Mouse (Mus musculus) stomach, postnatal 0 days (tissue): ENCODE measurements around the gene Lpin2.

Experiments used
- CTCF ChIP-seq: IDR thresholded peaks from 2 replicates; pipeline ENCODE4 v1.5.1; 2016; ENCODE audit warnings: antibody characterized with exemption, low read depth, mild to moderate bottlenecking, moderate library complexity
- EP300 ChIP-seq: optimal IDR thresholded peaks from 2 replicates; pipeline ENCODE3; 2016; ENCODE audit warnings: antibody characterized with exemption

DNA sequence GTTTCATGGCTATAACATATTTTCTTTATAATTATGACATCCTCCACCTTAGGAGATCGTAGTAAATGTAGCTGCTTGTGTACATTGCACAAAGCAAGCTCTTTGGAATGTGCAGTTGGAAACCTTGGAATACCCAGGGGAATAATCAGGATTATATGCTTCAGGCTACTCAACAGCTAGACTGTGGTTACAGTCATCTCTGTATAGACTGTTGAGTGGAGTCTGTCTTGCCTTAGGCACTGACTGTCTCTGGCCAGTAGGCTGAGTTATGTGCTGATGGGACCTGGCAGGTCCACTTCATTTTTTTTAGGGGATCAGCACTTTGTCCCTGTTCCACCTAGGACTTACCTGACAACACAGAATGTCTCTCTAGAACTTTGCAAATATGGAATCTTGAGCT is 31.3 kb downstream of the Lpin2 start:
- TF ChIP-seq CTCF (no peak), EP300 (no peak)
